Mouse (Mus musculus) spleen, adult 2 months (tissue): ENCODE results near the gene Ttc19.

ENCODE experiments used
- CTCF ChIP-seq: fragments of 200-500 bp; IDR thresholded peaks from 2 replicates; pipeline ENCODE4 v1.5.1; 2011; ENCODE audit warnings: mild to moderate bottlenecking, inconsistent platforms; ENCODE audit not compliant: insufficient read depth, insufficient read length, insufficient replicate concordance; ENCODE audit errors: extremely low read depth
- POLR2A ChIP-seq: fragments of 200-500 bp; IDR thresholded peaks from 2 replicates; pipeline ENCODE4 v1.6.1; 2011; ENCODE audit warnings: low read depth, low read length, inconsistent platforms

GRCm38 (mm10) chr11:62244471-62244870 lies 36.8 kb upstream of the Ttc19 start:
- TF ChIP-seq CTCF = no peak
- TF ChIP-seq POLR2A = no peak
